Mouse (Mus musculus): ENCODE results near the gene Actn3. TPM values are rescaled to one million over a fixed set of nuclear protein-coding genes. Genes with fewer than 3 reads are reported as not detected.
"Not testable (repeated sequence)": the region's sequence is repeated elsewhere in the genome, so short reads cannot be mapped to it uniquely, and the experiment has no call there.

Gene Actn3
- polyA plus RNA-seq, 1 experiment from 2014 or later, result 3.6 TPM

GRCm38 (mm10) chr19:4891798-4892197 is 14.1 kb upstream of the Actn3 start:
- no peaks in the 10 kb centered on the region for H3K27me3 ChIP-seq
- no peaks in the 10 kb centered on the region for H3K9me3 ChIP-seq
- H3K4me2 ChIP-seq, result no peak overlapping the region
- no peaks in the 10 kb centered on the region for H3K36me3 ChIP-seq
- no peak overlapping the region for H3K27ac ChIP-seq
- ATAC-seq (ENCODE audit: borderline replicate concordance, extremely low read depth, low FRiP score, low TSS enrichment), result no peak
- H3K4me3 ChIP-seq, result no peak overlapping the region
- WGBS, result 70% methylated on average over 3 of the region's 3 CpGs
- no peak overlapping the region for H3K9ac ChIP-seq
- H3K4me1 ChIP-seq, result no peaks in the 10 kb centered on the region

GRCm38 (mm10) chr19:4889791-4890190 is 12.1 kb upstream of the Actn3 start:
- H3K4me2 ChIP-seq, result no peak overlapping the region
- no peak overlapping the region for H3K9ac ChIP-seq
- WGBS, result 81% methylated on average over 10 of the region's 10 CpGs
- ATAC-seq (ENCODE audit: borderline replicate concordance, extremely low read depth, low FRiP score, low TSS enrichment), result no peak
- no peaks in the 10 kb centered on the region for H3K36me3 ChIP-seq
- H3K27ac ChIP-seq, result no peak overlapping the region
- H3K9me3 ChIP-seq, result no peaks in the 10 kb centered on the region
- no peak overlapping the region for H3K4me3 ChIP-seq
- no peaks in the 10 kb centered on the region for H3K27me3 ChIP-seq
- no peaks in the 10 kb centered on the region for H3K4me1 ChIP-seq

- H3K4me1 ChIP-seq, result peaks cover 4% of the 10 kb centered on the region; the same call in 1 of the 2 replicates
- no peak overlapping the region for H3K4me3 ChIP-seq
- H3K36me3 ChIP-seq, result no peaks in the 10 kb centered on the region
- H3K4me2 ChIP-seq, result no peak overlapping the region
- 89% methylated on average over 4 of the region's 4 CpGs for WGBS
- H3K9me3 ChIP-seq, result no peaks in the 10 kb centered on the region
- no peaks in the 10 kb centered on the region for H3K27me3 ChIP-seq
- H3K9ac ChIP-seq, result no peak overlapping the region
- no peak overlapping the region for H3K27ac ChIP-seq
- no peak for ATAC-seq (ENCODE audit: borderline replicate concordance, extremely low read depth, low FRiP score, low TSS enrichment)
These were observed 6.3 kb upstream of the Actn3 start for GRCm38 (mm10) chr19:4883961-4884360.

GRCm38 (mm10) chr19:4879324-4879703 is 1.6 kb upstream of the Actn3 start:
- H3K36me3 ChIP-seq, result no peaks in the 10 kb centered on the region
- no peak overlapping the region for H3K27ac ChIP-seq
- WGBS, result 58% methylated on average over 10 of the region's 10 CpGs
- peak overlapping the region; percentile 96 for H3K4me2 ChIP-seq
- peak overlapping the region; percentile 92 for H3K4me3 ChIP-seq
- no peak for ATAC-seq (ENCODE audit: borderline replicate concordance, extremely low read depth, low FRiP score, low TSS enrichment)
- peak overlapping the region; percentile 90 for H3K9ac ChIP-seq
- H3K27me3 ChIP-seq, result no peaks in the 10 kb centered on the region
- peaks cover 14% of the 10 kb centered on the region for H3K4me1 ChIP-seq
- no peaks in the 10 kb centered on the region for H3K9me3 ChIP-seq

- whole genome bisulfite sequencing, result 1% methylated on average over 52 of the region's 52 CpGs
- peaks cover 14% of the 10 kb centered on the region for H3K4me1 ChIP-seq
- H3K36me3 ChIP-seq, result no peaks in the 10 kb centered on the region
- H3K4me2 ChIP-seq, result peak within 1 kb of the TSS; percentile 96
- ATAC-seq (ENCODE audit: borderline replicate concordance, extremely low read depth, low FRiP score, low TSS enrichment), result peak; percentile 98
- H3K27ac ChIP-seq, result peak within 1 kb of the TSS; percentile 69
- peak within 1 kb of the TSS; percentile 92 for H3K4me3 ChIP-seq
- H3K27me3 ChIP-seq, result no peaks in the 10 kb centered on the region
- no peaks in the 10 kb centered on the region for H3K9me3 ChIP-seq
- H3K9ac ChIP-seq, result peak within 1 kb of the TSS; percentile 90
These were observed 955 bp upstream of the Actn3 start, which contains the start of gene Zdhhc24 for GRCm38 (mm10) chr19:4878405-4879323. Zdhhc24 (plus strand) TSS chr19:4878668.

GRCm38 (mm10) chr19:4876755-4877154 is 954 bp downstream of the Actn3 start:
- 66% methylated on average over 3 of the region's 3 CpGs for WGBS
- H3K27ac ChIP-seq, result no peak overlapping the region
- H3K4me1 ChIP-seq, result peaks cover 14% of the 10 kb centered on the region
- ATAC-seq (ENCODE audit: borderline replicate concordance, extremely low read depth, low FRiP score, low TSS enrichment), result no peak
- no peak overlapping the region for H3K4me3 ChIP-seq
- H3K36me3 ChIP-seq, result no peaks in the 10 kb centered on the region
- no peak overlapping the region for H3K4me2 ChIP-seq
- H3K9me3 ChIP-seq, result no peaks in the 10 kb centered on the region
- H3K9ac ChIP-seq, result no peak overlapping the region
- no peaks in the 10 kb centered on the region for H3K27me3 ChIP-seq

GRCm38 (mm10) chr19:4876241-4876640 is 1.5 kb downstream of the Actn3 start:
- H3K27me3 ChIP-seq, result no peaks in the 10 kb centered on the region
- H3K4me1 ChIP-seq, result peaks cover 14% of the 10 kb centered on the region
- no peak overlapping the region for H3K27ac ChIP-seq
- no peak for ATAC-seq (ENCODE audit: borderline replicate concordance, extremely low read depth, low FRiP score, low TSS enrichment)
- H3K9ac ChIP-seq, result no peak overlapping the region
- H3K4me2 ChIP-seq, result no peak overlapping the region
- no peaks in the 10 kb centered on the region for H3K36me3 ChIP-seq
- 69% methylated on average over 2 of the region's 4 CpGs for whole genome bisulfite sequencing
- no peak overlapping the region for H3K4me3 ChIP-seq
- H3K9me3 ChIP-seq, result no peaks in the 10 kb centered on the region

- ATAC-seq (ENCODE audit: borderline replicate concordance, extremely low read depth, low FRiP score, low TSS enrichment); H3K27ac ChIP-seq; H3K9me3 ChIP-seq; H3K27me3 ChIP-seq; H3K36me3 ChIP-seq; H3K4me3 ChIP-seq; H3K9ac ChIP-seq; H3K4me2 ChIP-seq: not testable (repeated sequence)
- 87% methylated on average over 1 of the region's 1 CpGs for WGBS
- H3K4me1 ChIP-seq, result peaks cover 14% of the 10 kb centered on the region
These were observed 3.1 kb downstream of the Actn3 start for GRCm38 (mm10) chr19:4874613-4875012.

- Histone ChIP-seq H3K4me3 (no peak overlapping the region), H3K27me3 (peaks cover 15% of the 10 kb centered on the region; the same call in 1 of the 2 replicates), H3K27ac (no peak overlapping the region), H3K9ac (no peak overlapping the region), H3K4me1 (0 out of 2 replicates have a peak, but pooled peaks cover 5% of the 10 kb centered on the region), H3K9me3 (no peaks in the 10 kb centered on the region), H3K36me3 (no peaks in the 10 kb centered on the region), H3K4me2 (peak overlapping the region; percentile 28)
- peak; percentile 46; the same call in 1 of the 2 replicates for ATAC-seq (ENCODE audit: borderline replicate concordance, extremely low read depth, low FRiP score, low TSS enrichment)
- WGBS, result 2% methylated on average over 17 of the region's 17 CpGs
These were observed 12.6 kb downstream of the Actn3 start for GRCm38 (mm10) chr19:4865147-4865546.

GRCm38 (mm10) chr19:4863048-4863447 is 14.7 kb downstream of the Actn3 start:
- 0 out of 2 replicates have a peak, but pooled peaks cover 5% of the 10 kb centered on the region for H3K4me1 ChIP-seq
- no peak for ATAC-seq (ENCODE audit: borderline replicate concordance, extremely low read depth, low FRiP score, low TSS enrichment)
- no peak overlapping the region for H3K4me2 ChIP-seq
- no peaks in the 10 kb centered on the region for H3K36me3 ChIP-seq
- H3K27me3 ChIP-seq, result peaks cover 15% of the 10 kb centered on the region; the same call in 1 of the 2 replicates
- H3K4me3 ChIP-seq, result no peak overlapping the region
- 58% methylated on average over 6 of the region's 6 CpGs for WGBS
- no peak overlapping the region for H3K27ac ChIP-seq
- H3K9me3 ChIP-seq, result no peaks in the 10 kb centered on the region
- no peak overlapping the region for H3K9ac ChIP-seq

GRCm38 (mm10) chr19:4859081-4859480 is 18.6 kb downstream of the Actn3 start:
- Histone ChIP-seq H3K36me3 (no peaks in the 10 kb centered on the region), H3K27me3 (peaks cover 17% of the 10 kb centered on the region; the same call in 1 of the 2 replicates), H3K9ac (no peak overlapping the region), H3K4me3 (no peak overlapping the region), H3K9me3 (no peaks in the 10 kb centered on the region), H3K27ac (no peak overlapping the region), H3K4me1 (peaks cover 10% of the 10 kb centered on the region), H3K4me2 (no peak overlapping the region)
- peak; percentile 21; the same call in 1 of the 2 replicates for ATAC-seq (ENCODE audit: borderline replicate concordance, extremely low read depth, low FRiP score, low TSS enrichment)
- 49% methylated on average over 6 of the region's 6 CpGs for WGBS

- Histone ChIP-seq H3K27me3 (peaks cover 23% of the 10 kb centered on the region; the same call in 1 of the 2 replicates), H3K4me1 (peaks cover 10% of the 10 kb centered on the region), H3K36me3 (no peaks in the 10 kb centered on the region), H3K27ac (no peak overlapping the region), H3K4me2 (no peak overlapping the region), H3K9me3 (no peaks in the 10 kb centered on the region), H3K4me3 (no peak overlapping the region), H3K9ac (no peak overlapping the region)
- no peak for ATAC-seq (ENCODE audit: borderline replicate concordance, extremely low read depth, low FRiP score, low TSS enrichment)
- 68% methylated on average over 4 of the region's 4 CpGs for WGBS
These were observed 21.8 kb downstream of the Actn3 start for GRCm38 (mm10) chr19:4855951-4856350.
